Mouse (Mus musculus) lung, embryonic 16.5 days (tissue): ENCODE data around the gene Rfc5. TPM values are rescaled to one million over a fixed set of nuclear protein-coding genes. Genes with fewer than 3 reads are reported as not detected.
"Not testable (repeated sequence)": the region's sequence is repeated elsewhere in the genome, so short reads cannot be mapped to it uniquely, and the experiment has no call there.

Experiments used
- ATAC-seq: fragments of 200-750 bp; cut with Nextera tagmentation; 2 replicates; pipeline ENCODE4 v1.8.0; 2017; ENCODE audit warnings: low read depth, mild to moderate bottlenecking, moderate library complexity
- H3K27ac ChIP-seq: fragments of 300-500 bp; sonication (generic); 2 replicates; pipeline ENCODE4 v1.5.1; 2014; ENCODE audit warnings: mild to moderate bottlenecking, control low read depth, low read length
- H3K27me3 ChIP-seq: fragments of 300-500 bp; sonication (generic); 2 replicates; pipeline ENCODE4 v1.6.1; 2014; ENCODE audit warnings: low read depth, low read length, mixed read lengths; ENCODE audit not compliant: control insufficient read depth, insufficient read depth
- H3K36me3 ChIP-seq: fragments of 300-500 bp; sonication (generic); 2 replicates; pipeline ENCODE4 v1.6.1; 2014; ENCODE audit warnings: low read length; ENCODE audit not compliant: control insufficient read depth, insufficient read depth
- H3K4me1 ChIP-seq: fragments of 300-500 bp; sonication (generic); replicated peaks from 2 replicates; pipeline ENCODE4 v1.6.1; 2014; ENCODE audit warnings: low read length, mixed read lengths; ENCODE audit not compliant: control insufficient read depth, insufficient read depth
- H3K4me2 ChIP-seq: fragments of 300-500 bp; sonication (generic); 2 replicates; pipeline ENCODE4 v1.6.1; 2014; ENCODE audit warnings: low read depth, low read length, control low read depth
- H3K4me3 ChIP-seq: fragments of 300-500 bp; sonication (generic); 2 replicates; pipeline ENCODE4 v1.5.1; 2014; ENCODE audit warnings: mild to moderate bottlenecking, low read length, control low read depth
- H3K9ac ChIP-seq: fragments of 300-500 bp; sonication (generic); 2 replicates; pipeline ENCODE4 v1.6.1; 2014; ENCODE audit warnings: low read length, control low read depth
- H3K9me3 ChIP-seq: fragments of 300-500 bp; sonication (generic); 2 replicates; pipeline ENCODE4 v1.6.1; 2016; ENCODE audit warnings: low read length; ENCODE audit not compliant: control insufficient read depth
- WGBS: fragments of 180-500 bp; shearing (Covaris S2); extraction: QIAGEN DNeasy Blood & Tissue Kit; methylation state at CpG from one replicate; pipeline ENCODE4 v1.1.7; 2014; 5-methylcytosine and 5-hydroxymethylcytosine counted together
- polyA plus RNA-seq: library from polyadenylated mRNA; unstranded; fragments of >200 nt; fragmentation: Nextera tagmentation; extraction: Ambion mirVana; gene quantifications from 2 replicates; pipeline ENCODE4 v1.2.1, GENCODE M21; 2015

Rfc5 gene
- polyA plus RNA-seq, 1 experiment from 2014 or later, result 111 TPM

- 54% methylated on average over 3 of the region's 3 CpGs for WGBS
- Histone ChIP-seq H3K4me3 (no peak overlapping the region), H3K9me3 (no peaks in the 10 kb centered on the region), H3K36me3 (peaks cover 7% of the 10 kb centered on the region; the same call in 1 of the 2 replicates), H3K27me3 (no peaks in the 10 kb centered on the region), H3K4me2 (no peak overlapping the region), H3K9ac (no peak overlapping the region), H3K4me1 (no peaks in the 10 kb centered on the region), H3K27ac (no peak overlapping the region)
- no peak for ATAC-seq
Measured at GRCm38 (mm10) chr5:117346281-117346680, 42.6 kb downstream of the Rfc5 start.

- ATAC-seq, result no peak
- H3K27ac ChIP-seq, result no peak overlapping the region
- 72% methylated on average over 5 of the region's 5 CpGs for WGBS
- H3K4me1 ChIP-seq, result no peaks in the 10 kb centered on the region
- H3K9ac ChIP-seq, result no peak overlapping the region
- H3K4me2 ChIP-seq, result no peak overlapping the region
- no peak overlapping the region for H3K4me3 ChIP-seq
- no peaks in the 10 kb centered on the region for H3K9me3 ChIP-seq
- H3K36me3 ChIP-seq, result peaks cover 7% of the 10 kb centered on the region; the same call in 1 of the 2 replicates
- H3K27me3 ChIP-seq, result no peaks in the 10 kb centered on the region
Measured at GRCm38 (mm10) chr5:117345432-117345976, 43.3 kb downstream of the Rfc5 start.

DNA sequence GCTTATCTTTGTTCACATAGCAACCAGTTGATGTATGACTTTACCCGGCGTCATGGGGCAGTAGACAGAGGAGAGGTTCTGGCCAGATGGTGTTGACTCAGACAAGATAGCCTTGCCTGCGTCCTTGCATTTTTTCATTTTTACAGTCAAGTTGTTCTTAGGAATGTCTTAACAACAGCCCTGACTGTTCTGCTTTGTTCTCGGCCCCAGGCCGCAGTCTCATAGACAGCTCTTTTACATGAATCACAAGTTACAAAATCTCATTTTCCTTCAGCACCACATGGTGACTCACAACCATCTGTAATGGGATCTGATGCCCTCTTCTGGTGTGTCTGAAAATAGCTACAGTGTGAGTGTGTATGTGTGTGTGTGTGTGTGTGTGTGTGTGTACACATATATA, 44.4 kb downstream of the Rfc5 start:
- H3K4me3 ChIP-seq, ATAC-seq, H3K27ac ChIP-seq, H3K9me3 ChIP-seq, H3K9ac ChIP-seq, H3K4me1 ChIP-seq, H3K27me3 ChIP-seq, H3K4me2 ChIP-seq: not testable (repeated sequence)
- 83% methylated on average over 5 of the region's 5 CpGs for WGBS
- peaks cover 12% of the 10 kb centered on the region; the same call in 1 of the 2 replicates for H3K36me3 ChIP-seq

DNA sequence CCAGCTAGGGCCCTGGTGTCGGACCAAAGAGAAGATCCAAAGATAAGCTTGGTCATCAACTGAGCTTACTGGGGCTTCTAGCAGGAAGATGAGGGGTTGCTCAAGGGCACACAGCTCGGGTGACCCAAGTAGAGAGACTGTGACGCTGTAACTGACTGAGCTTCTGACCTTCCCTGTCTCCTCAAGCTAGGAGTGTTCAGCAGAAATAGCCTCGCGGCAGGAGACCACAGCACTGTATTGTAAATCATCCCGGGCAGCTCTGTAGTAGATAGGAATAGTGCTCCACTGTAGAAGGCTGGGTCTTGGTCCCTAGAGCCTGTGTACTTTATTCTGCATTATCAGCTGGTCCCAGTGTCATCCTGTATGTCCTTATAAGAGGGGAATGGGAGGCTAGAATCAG, 47.0 kb downstream of the Rfc5 start:
- 76% methylated on average over 6 of the region's 6 CpGs for WGBS
- Histone ChIP-seq H3K4me2 (no peak overlapping the region), H3K27me3 (no peaks in the 10 kb centered on the region), H3K9me3 (no peaks in the 10 kb centered on the region), H3K36me3 (peaks cover 10% of the 10 kb centered on the region), H3K4me1 (no peaks in the 10 kb centered on the region), H3K9ac (no peak overlapping the region), H3K4me3 (no peak overlapping the region), H3K27ac (no peak overlapping the region)
- ATAC-seq, result no peak

DNA sequence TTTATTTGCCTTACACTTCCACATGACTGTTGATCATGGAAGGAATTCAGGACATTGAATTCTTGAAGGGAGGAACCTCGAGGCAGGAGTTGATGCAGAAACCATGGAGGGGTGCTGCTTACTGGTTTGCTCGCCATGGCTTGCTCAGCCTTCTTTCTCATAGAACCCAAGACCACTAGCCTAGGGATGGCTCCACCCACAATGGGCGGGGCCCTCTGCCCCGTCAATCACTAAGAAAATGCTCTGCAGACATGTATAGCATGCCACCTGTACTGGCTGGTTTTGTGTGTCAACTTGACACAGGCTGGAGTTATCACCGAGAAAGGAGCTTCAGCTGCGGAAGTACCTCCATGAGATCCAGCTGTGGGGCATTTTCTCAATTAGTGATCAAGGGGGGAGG, 48.8 kb downstream of the Rfc5 start:
- Histone ChIP-seq H3K4me2 (no peak overlapping the region), H3K36me3 (peaks cover 14% of the 10 kb centered on the region), H3K9ac (no peak overlapping the region), H3K4me1 (no peaks in the 10 kb centered on the region), H3K27ac (no peak overlapping the region), H3K4me3 (no peak overlapping the region), H3K27me3 (no peaks in the 10 kb centered on the region), H3K9me3 (no peaks in the 10 kb centered on the region)
- ATAC-seq, result no peak
- 80% methylated on average over 6 of the region's 6 CpGs for WGBS

GRCm38 (mm10) chr5:117338503-117338902, 50.3 kb downstream of the Rfc5 start:
- no peak overlapping the region for H3K4me2 ChIP-seq
- ATAC-seq, result no peak
- no peaks in the 10 kb centered on the region for H3K27me3 ChIP-seq
- no peak overlapping the region for H3K4me3 ChIP-seq
- peaks cover 4% of the 10 kb centered on the region for H3K9me3 ChIP-seq
- H3K36me3 ChIP-seq, result peaks cover 18% of the 10 kb centered on the region
- no peaks in the 10 kb centered on the region for H3K4me1 ChIP-seq
- no peak overlapping the region for H3K9ac ChIP-seq
- WGBS, result 76% methylated on average over 8 of the region's 8 CpGs
- H3K27ac ChIP-seq, result no peak overlapping the region

GRCm38 (mm10) chr5:117337999-117338398, 50.8 kb downstream of the Rfc5 start:
- WGBS, result 77% methylated on average over 10 of the region's 10 CpGs
- no peak overlapping the region for H3K27ac ChIP-seq
- H3K4me2 ChIP-seq, result no peak overlapping the region
- no peak for ATAC-seq
- H3K36me3 ChIP-seq, result peaks cover 18% of the 10 kb centered on the region
- H3K9ac ChIP-seq, result no peak overlapping the region
- H3K27me3 ChIP-seq, result no peaks in the 10 kb centered on the region
- peaks cover 4% of the 10 kb centered on the region for H3K9me3 ChIP-seq
- no peak overlapping the region for H3K4me3 ChIP-seq
- H3K4me1 ChIP-seq, result no peaks in the 10 kb centered on the region

DNA sequence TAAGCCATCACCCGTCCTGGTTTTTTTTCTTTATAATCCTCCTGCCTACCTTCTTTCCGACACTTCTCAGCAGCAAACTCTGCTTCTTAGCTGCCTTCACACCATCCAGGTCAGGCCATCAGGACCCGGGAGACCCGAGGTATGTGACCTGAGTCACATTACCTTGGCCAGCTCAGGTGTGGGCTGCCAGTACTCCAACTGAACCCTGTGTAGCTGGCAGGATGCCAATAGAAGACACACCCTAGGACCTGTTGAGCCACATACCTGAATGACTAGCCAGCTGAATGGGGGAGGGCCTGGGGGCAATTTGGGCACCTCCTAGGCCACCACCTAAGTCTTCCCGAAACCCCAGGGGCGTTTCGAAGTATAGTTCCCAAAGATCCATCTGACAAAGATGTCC, 58.4 kb downstream of the Rfc5 start:
- 0 out of 2 replicates have a peak, but pooled peaks cover 6% of the 10 kb centered on the region for H3K4me1 ChIP-seq
- H3K27me3 ChIP-seq, result no peaks in the 10 kb centered on the region
- H3K4me2 ChIP-seq, result no peak overlapping the region
- H3K9ac ChIP-seq, result no peak overlapping the region
- WGBS, result 68% methylated on average over 7 of the region's 7 CpGs
- peak overlapping the region; percentile 27 for H3K27ac ChIP-seq
- peaks cover 4% of the 10 kb centered on the region for H3K9me3 ChIP-seq
- peaks cover 7% of the 10 kb centered on the region for H3K36me3 ChIP-seq
- ATAC-seq, result peak; percentile 84
- H3K4me3 ChIP-seq, result no peak overlapping the region
